Mouse (Mus musculus) lung, postnatal 0 days (tissue): Measurements from ENCODE around the gene Robo2.

Source experiments
- CTCF ChIP-seq: IDR thresholded peaks from 2 replicates; pipeline ENCODE4 v1.5.1; 2016; ENCODE audit warnings: antibody characterized with exemption, mild to moderate bottlenecking
- EP300 ChIP-seq: IDR thresholded peaks from 2 replicates; pipeline ENCODE4 v1.6.1; 2016; ENCODE audit warnings: antibody characterized with exemption, mild to moderate bottlenecking, control low read depth

GRCm38 (mm10) chr16:74111101-74111500 is 300.5 kb downstream of the Robo2 start:
- TF ChIP-seq CTCF (no peak), EP300 (no peak)
